Mouse (Mus musculus) skeletal muscle tissue, postnatal 0 days (tissue): ENCODE results near the gene Krtap12-1. TPM values are rescaled to one million over a fixed set of nuclear protein-coding genes. Genes with fewer than 3 reads are reported as not detected.

Source experiments
- polyA plus RNA-seq: library from polyadenylated mRNA; unstranded; fragments of >200 nt; fragmentation: Nextera tagmentation; extraction: Ambion mirVana; gene quantifications from 2 replicates; pipeline ENCODE4 v1.2.1, GENCODE M21; 2015

Gene Krtap12-1
- polyA plus RNA-seq: not detected in 2 replicates

DNA sequence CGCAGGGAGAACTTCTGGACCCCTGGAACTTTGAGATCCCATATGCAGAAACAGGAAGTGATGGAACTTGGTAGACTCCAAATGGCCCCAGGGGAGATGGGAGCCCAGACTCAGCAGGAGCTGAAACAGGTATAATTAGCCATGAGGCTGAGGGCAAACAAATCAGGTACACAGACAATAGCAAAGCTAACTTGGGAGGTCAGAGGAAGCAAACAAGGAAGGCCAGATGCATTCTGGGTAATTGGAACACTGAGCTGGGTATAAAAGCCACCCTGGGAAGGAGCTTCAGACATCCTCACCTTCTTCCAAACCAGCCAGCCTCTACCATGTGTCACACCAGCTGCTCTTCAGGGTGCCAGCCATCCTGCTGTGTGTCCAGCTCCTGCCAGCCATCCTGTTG lies at the start of gene Krtap12-1:
Gene Krtap12-1, plus strand, starts transcription at position 301 of the 400 bp plus-strand sequence.

DNA sequence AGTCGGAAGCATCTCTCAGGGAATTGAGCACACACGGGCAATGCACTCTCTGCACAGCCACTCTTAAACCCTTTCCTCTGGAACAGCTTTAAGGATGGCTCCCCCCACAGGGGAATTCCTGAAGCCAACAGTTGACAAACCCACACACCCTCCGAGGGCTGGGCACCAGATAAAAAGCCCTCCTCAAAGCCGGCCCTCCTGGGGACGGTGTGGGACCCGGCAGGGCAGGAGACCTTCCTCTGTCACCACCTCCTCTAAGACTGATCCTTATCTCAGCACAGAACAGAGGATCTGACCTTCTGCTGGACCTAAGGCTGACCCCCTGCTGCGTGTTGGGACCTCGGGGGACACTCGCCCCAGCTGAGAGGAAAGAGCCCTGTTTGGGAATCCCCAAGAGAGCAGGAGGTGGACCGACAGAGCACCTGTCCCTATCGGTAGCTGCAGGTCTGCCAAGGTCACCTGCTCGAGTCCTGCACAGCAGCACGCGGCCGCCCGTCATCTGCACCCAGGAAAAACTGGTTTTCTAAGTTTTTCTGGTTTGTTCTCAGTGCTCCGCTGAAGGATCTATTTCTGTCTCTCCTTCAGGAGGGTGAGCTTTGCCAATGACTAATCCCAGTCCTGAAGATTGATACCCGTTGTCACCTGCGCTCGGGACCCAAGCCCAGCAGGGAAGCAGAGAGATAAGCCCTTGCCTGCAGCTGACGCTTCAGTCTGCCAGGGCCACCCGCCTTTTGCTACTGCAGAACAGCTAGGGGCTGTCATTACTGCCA lies 34.3 kb upstream of the Krtap12-1 start, which contains the start of gene Tspear:
Gene Tspear, plus strand, starts transcription at position 675 of the 770 bp plus-strand sequence.

DNA sequence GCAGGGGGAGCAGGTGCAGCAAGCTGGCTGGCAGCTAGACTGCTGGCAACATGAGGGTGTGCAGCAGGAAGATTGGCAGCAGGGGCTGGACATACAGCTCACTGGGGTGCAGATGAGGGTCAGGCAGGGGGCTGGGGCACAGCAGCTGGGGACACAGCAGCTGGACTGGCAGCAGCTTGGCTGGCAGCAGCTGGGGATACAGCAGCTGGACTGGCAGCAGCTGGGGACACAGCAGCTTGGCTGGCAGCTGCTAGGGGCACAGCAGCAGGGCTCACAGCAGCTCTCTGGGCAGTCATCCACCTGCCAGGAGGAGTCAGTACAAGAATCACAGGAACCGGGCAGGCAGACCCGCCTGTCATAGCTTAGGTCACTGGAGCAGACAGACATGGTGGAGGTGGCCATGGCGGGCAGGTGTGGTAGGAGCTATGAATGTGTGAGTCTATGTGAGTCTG lies 30.0 kb upstream of the Krtap12-1 start, which contains the start of gene Gm19402:
Gene Gm19402, minus strand, starts transcription at position 402 of the 452 bp plus-strand sequence.

DNA sequence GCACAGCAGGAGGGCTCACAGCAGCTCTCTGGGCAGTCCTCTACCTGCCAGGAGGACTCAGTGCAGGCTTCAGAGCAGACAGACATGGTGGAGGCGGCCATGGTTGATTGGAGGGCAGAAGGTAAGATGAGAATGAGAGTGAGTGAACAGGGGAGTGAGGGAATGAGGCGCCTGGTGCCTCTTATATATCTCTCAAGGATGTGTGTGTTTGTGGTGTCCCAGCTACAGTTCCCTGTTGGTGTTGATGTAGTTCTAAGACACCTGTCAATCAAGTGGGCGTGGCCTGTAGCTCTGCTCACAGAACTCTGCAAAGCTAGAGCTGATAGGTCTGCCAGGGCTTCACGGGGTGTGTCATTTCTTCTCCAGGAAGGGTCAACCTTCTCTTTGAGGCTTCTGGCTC lies 23.3 kb upstream of the Krtap12-1 start, which contains the start of gene Gm9508:
Gene Gm9508, minus strand, starts transcription at position 101 of the 400 bp plus-strand sequence.

DNA sequence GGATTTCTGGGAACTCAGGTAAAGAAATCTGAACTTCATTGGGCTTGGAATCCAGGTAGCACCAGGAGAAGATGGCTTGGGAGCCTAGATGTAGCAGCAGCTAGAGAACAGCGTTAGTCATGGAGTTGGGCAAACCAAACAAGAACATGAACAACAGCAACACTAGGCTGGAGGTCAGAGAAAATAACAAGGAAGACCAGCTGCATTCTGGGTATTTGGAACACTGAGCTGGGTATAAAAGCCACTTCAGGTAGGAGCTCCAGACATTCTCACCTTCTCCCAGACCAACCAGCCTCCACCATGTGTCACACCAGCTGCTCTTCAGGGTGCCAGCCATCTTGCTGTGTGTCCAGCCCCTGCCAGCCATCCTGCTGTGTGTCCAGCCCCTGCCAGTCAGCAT lies 14.1 kb upstream of the Krtap12-1 start, which contains the start of gene Gm10272:
Gene Gm10272, plus strand, starts transcription at position 301 of the 400 bp plus-strand sequence.

DNA sequence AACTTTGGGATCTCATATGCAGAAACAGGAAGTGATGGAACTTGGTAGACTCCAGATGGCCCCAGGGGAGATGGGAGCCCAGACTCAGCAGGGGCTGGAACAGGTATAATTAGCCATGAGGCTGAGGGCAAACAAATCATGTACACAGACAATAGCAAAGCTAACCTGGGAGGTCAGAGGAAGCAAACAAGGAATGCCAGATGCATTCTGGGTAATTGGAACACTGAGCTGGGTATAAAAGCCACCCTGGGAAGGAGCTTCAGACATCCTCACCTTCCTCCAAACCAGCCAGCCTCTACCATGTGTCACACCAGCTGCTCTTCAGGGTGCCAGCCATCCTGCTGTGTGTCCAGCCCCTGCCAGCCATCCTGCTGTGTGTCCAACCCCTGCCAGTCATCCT lies 9.2 kb upstream of the Krtap12-1 start, which contains the start of gene Gm10024:
Gene Gm10024, plus strand, starts transcription at position 301 of the 400 bp plus-strand sequence.

DNA sequence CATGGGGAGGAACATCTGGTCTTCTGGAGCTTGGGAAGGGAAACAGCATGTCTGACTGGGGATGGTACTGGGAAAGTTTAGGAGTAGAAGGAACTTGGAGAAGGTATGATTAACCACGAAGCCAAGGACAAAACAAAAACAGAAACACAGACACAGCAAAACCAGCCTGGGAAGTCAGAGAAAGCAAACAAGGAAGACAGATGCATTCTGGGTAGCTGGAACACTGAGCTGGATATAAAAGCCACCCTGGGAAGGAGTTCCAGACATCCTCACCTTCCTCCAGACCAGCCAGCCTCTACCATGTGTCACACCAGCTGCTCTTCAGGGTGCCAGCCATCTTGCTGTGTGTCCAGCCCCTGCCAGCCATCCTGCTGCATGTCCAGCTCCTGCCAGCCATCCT lies 4.9 kb upstream of the Krtap12-1 start, which contains the start of gene Gm10142:
Gene Gm10142, plus strand, starts transcription at position 301 of the 400 bp plus-strand sequence.

DNA sequence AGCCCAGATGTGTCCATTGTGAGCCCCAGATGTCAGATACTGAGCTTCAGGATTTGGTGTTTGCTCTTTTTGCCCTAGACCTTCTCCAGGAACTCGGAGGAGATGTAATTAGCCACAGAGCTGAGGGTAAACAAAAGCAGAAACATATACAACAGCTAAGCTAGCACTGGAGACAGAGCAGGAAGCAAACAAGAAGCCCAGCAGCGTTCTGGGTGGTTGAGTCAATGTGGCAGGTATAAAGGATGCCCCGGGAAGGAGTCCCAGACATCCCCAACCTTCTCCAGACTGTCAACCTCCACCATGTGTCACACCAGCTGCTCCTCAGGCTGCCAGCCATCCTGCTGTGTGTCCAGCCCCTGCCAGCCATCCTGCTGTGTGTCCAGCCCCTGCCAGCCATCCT lies 5.8 kb downstream of the Krtap12-1 start, which contains the start of gene Gm10100:
Gene Gm10100, plus strand, starts transcription at position 301 of the 400 bp plus-strand sequence.

DNA sequence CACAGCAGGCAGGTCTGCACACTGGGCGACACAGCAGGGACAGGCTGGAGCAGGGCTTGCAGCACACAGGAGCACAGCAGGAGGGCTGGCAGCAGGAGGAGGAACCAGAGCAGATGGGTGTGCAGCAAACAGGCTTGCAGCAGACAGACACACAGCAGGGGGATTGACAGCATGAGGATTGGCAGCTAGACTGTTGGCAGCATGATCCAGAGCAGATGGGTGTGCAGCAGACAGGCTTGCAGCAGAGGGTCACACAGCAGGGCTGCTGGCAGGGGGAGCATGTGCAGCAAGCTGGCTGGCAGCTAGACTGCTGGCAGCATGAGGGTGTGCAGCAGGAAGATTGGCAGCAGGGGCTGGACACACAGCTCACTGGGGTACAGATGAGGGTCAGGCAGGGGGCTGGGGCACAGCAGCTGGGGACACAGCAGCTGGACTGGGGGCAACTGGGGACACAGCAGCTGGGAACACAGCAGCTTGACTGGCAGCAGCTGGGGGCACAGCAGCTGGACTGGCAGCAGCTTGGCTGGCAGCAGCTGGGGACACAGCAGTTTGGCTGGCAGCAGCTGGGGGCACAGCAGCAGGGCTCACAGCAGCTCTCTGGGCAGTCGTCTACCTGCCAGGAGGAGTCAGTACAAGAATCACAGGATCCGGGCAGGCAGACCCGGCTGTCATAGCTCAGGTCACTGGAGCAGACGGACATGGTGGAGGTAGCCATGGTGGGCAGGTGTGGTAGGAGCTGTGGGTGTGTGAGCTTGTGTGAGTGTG lies 21.7 kb downstream of the Krtap12-1 start, which contains the start of gene Gm18596:
Gene Gm18596, minus strand, starts transcription at position 715 of the 765 bp plus-strand sequence.

DNA sequence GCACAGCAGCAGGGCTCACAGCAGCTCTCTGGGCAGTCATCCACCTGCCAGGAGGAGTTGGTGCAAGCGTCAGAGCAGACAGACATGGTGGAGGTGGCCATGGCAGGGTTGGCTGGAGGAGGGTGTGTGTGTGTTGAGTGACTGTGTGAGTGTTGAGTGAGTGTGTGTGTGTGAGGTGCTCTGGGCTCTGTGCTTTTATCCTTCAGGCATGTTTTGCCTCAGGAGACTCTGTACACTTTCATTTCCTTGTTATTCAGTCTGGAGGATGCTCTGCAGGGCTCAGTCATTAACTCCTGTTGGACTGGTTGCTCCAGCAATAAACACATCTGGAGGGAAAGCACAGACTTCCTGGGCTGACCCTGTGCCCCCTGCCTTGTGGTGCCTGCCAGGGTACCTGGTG lies 30.9 kb downstream of the Krtap12-1 start, which contains the start of gene Gm9736:
Gene Gm9736, minus strand, starts transcription at position 101 of the 400 bp plus-strand sequence.

DNA sequence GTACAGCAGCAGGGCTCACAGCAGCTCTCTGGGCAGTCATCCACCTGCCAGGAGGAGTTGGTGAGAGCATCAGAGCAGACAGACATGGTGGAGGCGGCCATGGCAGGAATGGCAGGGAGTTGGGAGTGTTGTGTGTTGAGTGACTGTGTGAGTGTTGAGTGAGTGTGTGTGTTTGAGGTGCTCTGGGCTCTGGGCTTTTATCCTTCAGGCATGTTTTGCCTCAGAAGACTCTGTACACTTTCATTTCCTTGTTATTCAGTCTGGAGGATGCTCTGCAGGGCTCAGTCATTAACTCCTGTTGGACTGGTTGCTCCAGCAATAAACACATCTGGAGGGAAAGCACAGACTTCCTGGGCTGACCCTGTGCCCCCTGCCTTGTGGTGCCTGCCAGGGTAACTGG lies 39.2 kb downstream of the Krtap12-1 start, which contains the start of gene Gm3233:
Gene Gm3233, minus strand, starts transcription at position 101 of the 400 bp plus-strand sequence.

Other genes starting within 250 kb of the Krtap12-1 start
- 13.1 and 15.7 TPM in 2 replicates for gene Fam207a, start 204.8 kb upstream of the Krtap12-1 start, polyA plus RNA-seq
- 1.6 and 1.8 TPM in 2 replicates for gene Itgb2, start 190.3 kb upstream of the Krtap12-1 start, polyA plus RNA-seq
- 79.3 and 92.3 TPM in 2 replicates for gene Pttg1ip, start 138.9 kb upstream of the Krtap12-1 start, polyA plus RNA-seq
- 133 and 146 TPM in 2 replicates for gene Sumo3, start 114.5 kb upstream of the Krtap12-1 start, polyA plus RNA-seq
- 5.2 and 11.3 TPM in 2 replicates for gene Gm49325, start 114.4 kb upstream of the Krtap12-1 start, polyA plus RNA-seq
- gene Ube2g2, start 98.3 kb upstream of the Krtap12-1 start, polyA plus RNA-seq: 112 and 114 TPM in 2 replicates
- gene Tspear, start 34.0 kb upstream of the Krtap12-1 start, polyA plus RNA-seq: 0.07 TPM in 1 of 2 replicates, not detected in the other
- gene Gm19402, start 29.8 kb upstream of the Krtap12-1 start, polyA plus RNA-seq: not detected in 2 replicates
- gene Gm9508, start 23.4 kb upstream of the Krtap12-1 start, polyA plus RNA-seq: not detected in 2 replicates
- gene Gm10272, start 14.0 kb upstream of the Krtap12-1 start, polyA plus RNA-seq: not detected in 2 replicates
- not detected in 2 replicates for gene Gm10024, start 9.1 kb upstream of the Krtap12-1 start, polyA plus RNA-seq
- not detected in 2 replicates for gene Gm10142, start 4.8 kb upstream of the Krtap12-1 start, polyA plus RNA-seq
- gene Gm10100, start 5.9 kb downstream of the Krtap12-1 start, polyA plus RNA-seq: not detected in 2 replicates
- not detected in 2 replicates for gene Gm18596, start 22.0 kb downstream of the Krtap12-1 start, polyA plus RNA-seq
- not detected in 2 replicates for gene Gm9736, start 30.8 kb downstream of the Krtap12-1 start, polyA plus RNA-seq
- not detected in 2 replicates for gene Gm3233, start 39.1 kb downstream of the Krtap12-1 start, polyA plus RNA-seq
- gene Gm3238, start 50.7 kb downstream of the Krtap12-1 start, polyA plus RNA-seq: not detected in 2 replicates
- not detected in 2 replicates for gene Gm7138, start 56.3 kb downstream of the Krtap12-1 start, polyA plus RNA-seq
- not detected in 2 replicates for gene Gm3250, start 61.9 kb downstream of the Krtap12-1 start, polyA plus RNA-seq
- gene Gm7137, start 67.6 kb downstream of the Krtap12-1 start, polyA plus RNA-seq: not detected in 2 replicates
- gene Gm9639, start 74.5 kb downstream of the Krtap12-1 start, polyA plus RNA-seq: not detected in 2 replicates
- not detected in 2 replicates for gene Gm19668, start 78.5 kb downstream of the Krtap12-1 start, polyA plus RNA-seq
- gene Gm9507, start 91.2 kb downstream of the Krtap12-1 start, polyA plus RNA-seq: not detected in 2 replicates
- gene Gm2696, start 94.1 kb downstream of the Krtap12-1 start, polyA plus RNA-seq: not detected in 2 replicates
- not detected in 2 replicates for gene Krtap10-4, start 106.5 kb downstream of the Krtap12-1 start, polyA plus RNA-seq
- gene Krtap10-10, start 115.3 kb downstream of the Krtap12-1 start, polyA plus RNA-seq: not detected in 2 replicates
- gene Gm36176, start 126.2 kb downstream of the Krtap12-1 start, polyA plus RNA-seq: not detected in 2 replicates
- not detected in 2 replicates for gene Gm10318, start 132.3 kb downstream of the Krtap12-1 start, polyA plus RNA-seq
- gene Gm3285, start 141.4 kb downstream of the Krtap12-1 start, polyA plus RNA-seq: not detected in 2 replicates
- gene Lrrc3, start 181.9 kb downstream of the Krtap12-1 start, polyA plus RNA-seq: 0.61 and 0.74 TPM in 2 replicates
- gene Trpm2, start 250.0 kb downstream of the Krtap12-1 start, polyA plus RNA-seq: 0.33 and 0.35 TPM in 2 replicates